Mouse (Mus musculus): ENCODE measurements at regions not wholly inside any gene's neighbourhood (a gene's known extent, or its start where the extent isn't known, plus 50 kb on each side); places are given as distances from the start of the nearest gene placed in this dataset.

- DNase-seq (ENCODE audit: low read depth), result no peak
These were observed 58.9 kb upstream of the Sesn3 start for GRCm38 (mm10) chr9:14215961-14216360.

GRCm38 (mm10) chr9:14222936-14223335 lies 51.9 kb upstream of the Sesn3 start:
- no peak for DNase-seq (ENCODE audit: low read depth)
